Mouse (Mus musculus) liver, embryonic 14.5 days (tissue): ENCODE results near the gene Gm7324. TPM values are rescaled to one million over a fixed set of nuclear protein-coding genes. Genes with fewer than 3 reads are reported as not detected.
"Not testable (repeated sequence)": the region's sequence is repeated elsewhere in the genome, so short reads cannot be mapped to it uniquely, and the experiment has no call there.

Experiments
- ATAC-seq: fragments of 200-750 bp; cut with Nextera tagmentation; 2 replicates; pipeline ENCODE4 v1.8.0; 2017; ENCODE audit warnings: moderate number of reproducible peaks, mild to moderate bottlenecking, moderate library complexity; ENCODE audit not compliant: insufficient read depth
- DNase-seq, 3 experiments: peaks; one replicate each; pipeline ENCODE4 v3.0.0-alpha.2; 2012 to 2013; ENCODE audit warnings: low read depth in 3 of 3, low spot score in 3 of 3
- H3K27ac ChIP-seq: fragments of 300-500 bp; sonication (generic); 2 replicates; pipeline ENCODE4 v1.5.1; 2014; ENCODE audit warnings: moderate library complexity, mild to moderate bottlenecking, control low read depth, inconsistent platforms
- H3K27me3 ChIP-seq: fragments of 300-500 bp; sonication (generic); 2 replicates; pipeline ENCODE4 v1.6.1; 2014; ENCODE audit warnings: mild to moderate bottlenecking, low read length, moderate library complexity; ENCODE audit not compliant: control insufficient read depth, insufficient read depth
- H3K36me3 ChIP-seq: fragments of 300-500 bp; sonication (generic); replicated peaks from 2 replicates; pipeline ENCODE4 v1.6.1; 2014; ENCODE audit warnings: low read depth; ENCODE audit not compliant: control insufficient read depth, insufficient read depth
- H3K4me1 ChIP-seq, 2 experiments: fragments of 200-500 bp in 1 of 2; fragments of 300-500 bp in 1 of 2; sonication (generic) in 1 of 2; replicated peaks; 2 replicates each; pipeline ENCODE4 v1.6.1; 2012 to 2014; ENCODE audit warnings: antibody characterized with exemption in 1 of 2, inconsistent platforms in 1 of 2, low read length in 1 of 2; ENCODE audit not compliant: control insufficient read depth in 2 of 2, insufficient read depth in 2 of 2
- H3K4me2 ChIP-seq: fragments of 300-500 bp; sonication (generic); 2 replicates; pipeline ENCODE4 v1.6.1; 2014; ENCODE audit warnings: low read depth, mild to moderate bottlenecking, control low read depth, moderate library complexity
- H3K4me3 ChIP-seq, 2 experiments: fragments of 200-500 bp in 1 of 2; fragments of 300-500 bp in 1 of 2; sonication (generic) in 1 of 2; 2 replicates each; pipeline ENCODE4 v1.5.1; 2012 to 2014; ENCODE audit warnings: low read depth in 2 of 2, low read length in 2 of 2, mild to moderate bottlenecking in 2 of 2, control low read depth in 1 of 2, inconsistent platforms in 1 of 2, moderate library complexity in 1 of 2; ENCODE audit not compliant: insufficient read depth in 1 of 2
- H3K9ac ChIP-seq: fragments of 300-500 bp; sonication (generic); replicated peaks from 2 replicates; pipeline ENCODE4 v1.6.1; 2014; ENCODE audit warnings: mild to moderate bottlenecking, control low read depth, moderate library complexity
- H3K9me3 ChIP-seq: fragments of 300-500 bp; sonication (generic); 2 replicates; pipeline ENCODE4 v1.6.1; 2016; ENCODE audit warnings: low read length, mixed read lengths; ENCODE audit not compliant: control insufficient read depth
- WGBS: fragments of 180-500 bp; shearing (Covaris S2); extraction: QIAGEN DNeasy Blood & Tissue Kit; methylation state at CpG from one replicate; pipeline ENCODE4 v1.1.7; 2014; ENCODE audit not compliant: insufficient replicate concordance; 5-methylcytosine and 5-hydroxymethylcytosine counted together
- polyA plus RNA-seq, 2 experiments: library from polyadenylated mRNA; depleted of rRNA in 1 of 2; stranded (reverse) in 1 of 2; unstranded in 1 of 2; fragments of >200 nt; fragmentation: Nextera tagmentation in 1 of 2; extraction: Ambion mirVana in 1 of 2; gene quantifications; 2 replicates each; pipeline versions ENCODE4 v1.2.1 to v1.2.3; 2012 to 2014

Gm7324 gene
- polyA plus RNA-seq (2012; rRNA removed) (0.25 and 0.34 TPM in 2 replicates), polyA plus RNA-seq (2014; fragmentation: Nextera tagmentation; extraction: Ambion mirVana) (0.58 and 0.70 TPM in 2 replicates)

DNA sequence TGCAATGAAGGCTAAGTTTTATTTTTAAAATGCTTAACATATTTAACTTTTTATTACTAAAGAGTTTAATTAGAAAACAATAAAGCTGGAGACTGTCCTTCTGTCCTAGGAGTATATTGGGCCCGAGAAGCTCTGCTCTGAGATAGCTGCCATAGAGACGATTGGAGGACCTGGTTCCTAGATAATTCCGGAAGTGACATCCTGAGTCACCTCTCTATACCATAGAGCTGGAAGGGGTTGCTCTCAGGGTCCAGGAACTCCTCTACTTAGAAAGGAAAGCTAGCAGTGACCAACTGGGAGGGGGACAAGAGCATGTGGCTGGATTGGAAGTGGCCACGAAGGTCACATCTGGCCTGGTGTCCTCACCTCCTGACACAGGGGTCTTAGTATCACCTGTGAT lies at the start of gene Gm7324:
Gm7324 (plus strand) TSS at position 208 of the 400 bp plus-strand sequence.
- not testable (repeated sequence) for H3K9ac ChIP-seq, H3K27me3 ChIP-seq, H3K27ac ChIP-seq, DNase-seq, H3K36me3 ChIP-seq, H3K4me2 ChIP-seq, H3K4me1 ChIP-seq, H3K4me3 ChIP-seq, ATAC-seq, H3K9me3 ChIP-seq
- WGBS: 59% methylated on average over 4 of the region's 4 CpGs

- not testable (repeated sequence) for H3K9me3 ChIP-seq, DNase-seq, H3K9ac ChIP-seq, H3K4me3 ChIP-seq, H3K36me3 ChIP-seq, H3K27ac ChIP-seq, ATAC-seq, H3K4me2 ChIP-seq, H3K27me3 ChIP-seq, H3K4me1 ChIP-seq
- WGBS: no CpG with 5 or more reads among the region's 2 CpGs
Observed at GRCm38 (mm10) chr14:43677099-43677498, 20.5 kb upstream of the Gm7324 start, which contains the start of gene Gm8165. TSS of gene Gm8165 (minus strand) at chr14:43677199.

DNA sequence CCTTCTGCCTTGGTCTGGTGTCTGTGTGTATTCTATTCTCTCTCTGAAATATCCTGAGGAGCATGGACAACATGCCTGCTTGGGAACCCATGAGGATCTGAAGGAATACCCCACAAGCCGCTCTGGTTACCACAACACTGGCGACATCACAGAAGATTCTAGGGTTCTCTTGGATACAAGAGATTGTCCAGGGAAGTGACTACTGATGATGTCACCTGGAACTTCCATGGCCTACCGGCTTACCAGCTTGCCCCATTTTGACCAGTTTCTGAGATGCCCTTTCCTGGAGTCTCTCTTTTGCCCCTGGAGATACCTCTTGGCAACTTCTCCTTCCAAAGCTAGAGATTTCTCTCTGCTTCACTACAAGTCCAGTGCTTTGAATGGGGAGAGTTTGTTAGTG lies 29.8 kb downstream of the Gm7324 start, which contains the start of gene Gm16506:
Gm16506 (minus strand) TSS at position 101 of the 400 bp plus-strand sequence.
- not testable (repeated sequence) for DNase-seq, H3K4me1 ChIP-seq
- WGBS: 76% methylated on average over 2 of the region's 3 CpGs

DNA sequence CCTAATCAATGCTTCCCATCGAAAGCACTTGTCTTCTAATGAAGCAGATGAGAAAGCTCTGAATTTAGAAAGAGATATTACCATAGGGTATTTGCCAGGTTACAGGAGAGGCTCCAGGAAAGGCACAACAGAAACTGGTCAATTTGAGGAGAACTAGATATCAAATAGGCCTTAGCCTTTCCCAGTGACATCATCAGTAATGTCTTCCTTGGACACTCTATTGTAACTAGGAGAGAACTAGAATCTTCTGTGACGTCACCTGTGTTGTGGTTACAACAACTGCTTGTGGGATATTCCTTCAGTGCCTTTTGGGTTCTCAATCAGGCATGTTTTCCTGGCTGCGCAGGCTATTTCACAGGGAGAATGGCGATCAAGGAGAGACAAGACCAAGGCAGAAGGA lies 49.9 kb downstream of the Gm7324 start, which contains the start of gene Gm6526:
Gm6526 (plus strand) TSS at position 301 of the 400 bp plus-strand sequence.
- not testable (repeated sequence) for H3K9me3 ChIP-seq, DNase-seq
- WGBS: 60% methylated on average over 4 of the region's 4 CpGs

More for the DNA sequence above, 29.8 kb downstream of the Gm7324 start, which contains the start of gene Gm16506:
- not testable (repeated sequence) for H3K27me3 ChIP-seq, H3K4me3 ChIP-seq, H3K4me2 ChIP-seq, H3K27ac ChIP-seq, H3K36me3 ChIP-seq, H3K9me3 ChIP-seq, H3K9ac ChIP-seq, ATAC-seq

More for the DNA sequence above, 49.9 kb downstream of the Gm7324 start, which contains the start of gene Gm6526:
- H3K27ac ChIP-seq, ATAC-seq, H3K4me1 ChIP-seq, H3K27me3 ChIP-seq, H3K4me2 ChIP-seq, H3K36me3 ChIP-seq, H3K4me3 ChIP-seq, H3K9ac ChIP-seq: not testable (repeated sequence)

Other genes with a start within 250 kb of the Gm7324 start
- not detected in 2 replicates for gene Gm5799, start 154.3 kb upstream of the Gm7324 start, polyA plus RNA-seq (2012; rRNA removed)
- not detected in 2 replicates for gene Gm5799, start 154.3 kb upstream of the Gm7324 start, polyA plus RNA-seq (2014; fragmentation: Nextera tagmentation; extraction: Ambion mirVana)
- not detected in 2 replicates for gene Gm17654, start 118.7 kb upstream of the Gm7324 start, polyA plus RNA-seq (2012; rRNA removed)
- not detected in 2 replicates for gene Gm17654, start 118.7 kb upstream of the Gm7324 start, polyA plus RNA-seq (2014; fragmentation: Nextera tagmentation; extraction: Ambion mirVana)
- gene Gm10375, start 89.8 kb upstream of the Gm7324 start, polyA plus RNA-seq (2012; rRNA removed): not detected in 2 replicates
- not detected in 2 replicates for gene Gm10375, start 89.8 kb upstream of the Gm7324 start, polyA plus RNA-seq (2014; fragmentation: Nextera tagmentation; extraction: Ambion mirVana)
- not detected in 2 replicates for gene Gm8165, start 20.6 kb upstream of the Gm7324 start, polyA plus RNA-seq (2012; rRNA removed)
- gene Gm8165, start 20.6 kb upstream of the Gm7324 start, polyA plus RNA-seq (2014; fragmentation: Nextera tagmentation; extraction: Ambion mirVana): not detected in 2 replicates
- gene Gm16506, start 29.7 kb downstream of the Gm7324 start, polyA plus RNA-seq (2012; rRNA removed): not detected in 2 replicates
- gene Gm16506, start 29.7 kb downstream of the Gm7324 start, polyA plus RNA-seq (2014; fragmentation: Nextera tagmentation; extraction: Ambion mirVana): not detected in 2 replicates
- not detected in 2 replicates for gene Gm6526, start 50.0 kb downstream of the Gm7324 start, polyA plus RNA-seq (2012; rRNA removed)
- gene Gm6526, start 50.0 kb downstream of the Gm7324 start, polyA plus RNA-seq (2014; fragmentation: Nextera tagmentation; extraction: Ambion mirVana): not detected in 2 replicates
- not detected in 2 replicates for gene Gm8180, start 86.9 kb downstream of the Gm7324 start, polyA plus RNA-seq (2012; rRNA removed)
- not detected in 2 replicates for gene Gm8180, start 86.9 kb downstream of the Gm7324 start, polyA plus RNA-seq (2014; fragmentation: Nextera tagmentation; extraction: Ambion mirVana)
- 8.8 and 18.7 TPM in 2 replicates for gene Ear1, start 177.7 kb downstream of the Gm7324 start, polyA plus RNA-seq (2012; rRNA removed)
- 2.9 and 3.2 TPM in 2 replicates for gene Ear1, start 177.7 kb downstream of the Gm7324 start, polyA plus RNA-seq (2014; fragmentation: Nextera tagmentation; extraction: Ambion mirVana)
- not detected in 2 replicates for gene Ear10, start 225.7 kb downstream of the Gm7324 start, polyA plus RNA-seq (2012; rRNA removed)
- not detected in 2 replicates for gene Ear10, start 225.7 kb downstream of the Gm7324 start, polyA plus RNA-seq (2014; fragmentation: Nextera tagmentation; extraction: Ambion mirVana)
- 7.5 and 11.1 TPM in 2 replicates for gene Gm8113, start 227.6 kb downstream of the Gm7324 start, polyA plus RNA-seq (2012; rRNA removed)
- 7.4 and 8.6 TPM in 2 replicates for gene Gm8113, start 227.6 kb downstream of the Gm7324 start, polyA plus RNA-seq (2014; fragmentation: Nextera tagmentation; extraction: Ambion mirVana)